Mouse (Mus musculus): ENCODE measurements around the gene Heg1. TPM values are rescaled to one million over a fixed set of nuclear protein-coding genes. Genes with fewer than 3 reads are reported as not detected.

Gene Heg1
- polyA plus RNA-seq, 1 experiment = 23.4 TPM

DNA sequence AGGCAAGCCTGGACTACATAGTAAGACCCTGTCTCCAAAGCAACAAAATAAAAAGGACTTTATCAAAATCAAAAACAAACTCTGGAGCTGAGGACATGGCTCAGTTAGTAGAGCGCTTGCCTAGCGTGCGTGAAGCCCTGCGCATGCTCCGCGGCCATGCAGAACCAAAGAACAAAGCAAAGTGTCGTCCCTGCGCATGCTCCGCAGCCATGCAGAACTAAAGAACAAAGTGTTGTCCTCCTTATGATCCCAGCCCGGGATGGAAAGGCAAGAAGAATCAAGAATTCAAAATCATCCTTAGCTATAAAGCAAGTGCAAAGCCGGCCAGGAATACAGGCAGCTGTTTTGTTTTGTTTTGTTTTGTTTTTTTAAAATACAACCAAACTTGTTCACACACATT is 76.8 kb downstream of the Heg1 start:
- DNase-seq (ENCODE audit: low read depth) = peak; percentile 63
- no peak for TF ChIP-seq CTCF (IDR thresholded peaks at IDR 0.05; ENCODE audit: borderline replicate concordance, extremely low read depth, insufficient read depth, insufficient read length)
- no peak for TF ChIP-seq POLR2A (IDR thresholded peaks at IDR 0.05; ENCODE audit: borderline replicate concordance, extremely low read depth, insufficient read depth, insufficient read length, poor library complexity, severe bottlenecking)

DNA sequence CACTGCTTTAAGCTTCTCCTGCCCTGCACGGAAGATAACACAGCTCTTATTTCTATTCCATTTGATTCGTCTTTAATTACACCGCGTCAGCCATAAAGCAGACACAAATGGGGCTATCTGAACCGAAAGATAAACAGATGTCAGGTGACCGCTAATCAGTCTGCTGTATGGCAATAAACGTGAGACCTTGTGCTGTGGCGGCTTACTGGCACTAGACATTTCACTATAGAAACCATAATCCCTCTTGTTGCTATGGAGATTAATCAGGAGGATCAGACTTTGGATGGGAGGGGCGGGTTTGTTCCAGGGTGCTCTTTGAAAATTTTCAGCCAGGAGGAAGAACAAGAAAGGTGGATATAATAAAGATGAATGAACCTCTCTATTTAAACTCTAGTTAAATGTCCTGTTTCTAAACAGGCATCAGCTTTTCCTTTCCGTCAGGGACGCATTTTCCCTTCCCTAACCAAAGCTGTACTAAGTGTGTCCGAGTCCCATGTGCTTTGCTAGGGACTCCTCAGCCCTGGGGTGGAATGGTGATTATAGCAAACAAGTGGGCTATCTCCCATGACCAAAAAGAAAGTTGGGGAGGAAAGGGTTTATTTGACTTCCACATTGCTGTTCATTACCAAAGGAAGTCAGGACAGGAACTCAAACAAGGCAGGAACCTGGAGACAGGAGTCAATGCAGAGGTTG is 80.5 kb downstream of the Heg1 start:
- TF ChIP-seq POLR2A (IDR thresholded peaks at IDR 0.05; ENCODE audit: borderline replicate concordance, extremely low read depth, insufficient read depth, insufficient read length, poor library complexity, severe bottlenecking) (no peak), CTCF (IDR thresholded peaks at IDR 0.05; ENCODE audit: borderline replicate concordance, extremely low read depth, insufficient read depth, insufficient read length) (no peak)
- peak; percentile 89 for DNase-seq (ENCODE audit: low read depth)

DNA sequence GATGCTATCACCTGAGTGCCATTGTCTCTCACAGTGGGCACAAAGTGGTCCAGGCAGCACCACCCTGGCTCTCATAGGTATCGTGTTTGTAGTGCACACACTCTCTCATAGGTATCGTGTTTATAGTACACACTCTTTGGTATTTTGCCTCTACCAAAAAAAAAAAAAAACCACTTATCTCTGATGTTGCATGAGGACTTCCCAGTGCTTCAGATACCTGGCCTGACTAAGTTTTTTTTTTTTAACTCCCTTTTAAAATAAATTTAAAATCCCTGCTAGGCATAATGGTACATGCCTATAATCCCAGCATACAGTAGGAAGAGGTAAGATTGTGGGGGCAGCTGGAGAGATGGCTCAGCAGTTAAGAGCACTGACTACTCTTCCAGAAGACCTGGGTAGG is 81.3 kb downstream of the Heg1 start:
- no peak for TF ChIP-seq POLR2A (IDR thresholded peaks at IDR 0.05; ENCODE audit: borderline replicate concordance, extremely low read depth, insufficient read depth, insufficient read length, poor library complexity, severe bottlenecking)
- no peak for DNase-seq (ENCODE audit: low read depth)

DNA sequence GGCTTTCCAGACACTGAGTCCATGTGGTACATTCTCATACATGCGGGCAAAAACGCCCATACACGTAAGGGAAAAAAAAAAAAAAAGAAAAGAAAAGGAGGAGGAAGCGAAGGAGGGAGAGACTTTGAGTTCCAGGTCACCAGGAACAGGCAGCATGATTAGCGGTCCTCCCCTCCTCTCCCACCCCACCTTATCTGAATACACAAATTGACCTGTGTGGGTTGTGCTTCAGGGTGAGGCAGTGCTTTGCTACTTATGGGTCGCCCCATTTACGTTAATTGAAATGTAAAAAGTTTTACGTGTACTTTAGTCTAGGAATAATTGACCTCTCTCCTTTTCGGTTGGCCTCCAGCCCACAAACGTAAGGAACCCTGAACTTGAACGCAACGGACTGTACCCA is 82.1 kb downstream of the Heg1 start:
- TF ChIP-seq CTCF (IDR thresholded peaks at IDR 0.05; ENCODE audit: borderline replicate concordance, extremely low read depth, insufficient read depth, insufficient read length) = no peak
- TF ChIP-seq POLR2A (IDR thresholded peaks at IDR 0.05; ENCODE audit: borderline replicate concordance, extremely low read depth, insufficient read depth, insufficient read length, poor library complexity, severe bottlenecking) = no peak
- DNase-seq (ENCODE audit: low read depth) = no peak

DNA sequence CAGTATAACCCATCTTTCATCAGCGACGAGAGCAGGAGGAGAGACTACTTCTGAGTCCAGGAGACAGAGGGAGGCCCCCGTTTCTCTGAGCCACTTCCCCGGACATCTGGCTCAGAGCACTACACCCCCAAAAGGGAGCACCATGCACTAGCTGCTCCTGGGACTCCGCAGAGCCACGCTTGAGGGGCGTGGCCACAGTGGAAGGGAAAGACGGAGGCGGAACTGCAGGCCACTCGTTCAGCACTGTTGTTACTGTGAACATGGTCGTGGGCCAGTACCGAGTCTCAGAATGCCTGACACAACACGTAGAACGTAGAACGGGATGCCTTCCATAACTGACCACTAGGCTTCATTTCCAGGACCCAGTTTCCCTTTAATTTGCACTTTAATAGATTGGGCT is 82.6 kb downstream of the Heg1 start:
- DNase-seq (ENCODE audit: low read depth) = no peak
- TF ChIP-seq CTCF (IDR thresholded peaks at IDR 0.05; ENCODE audit: borderline replicate concordance, extremely low read depth, insufficient read depth, insufficient read length) = no peak
- no peak for TF ChIP-seq POLR2A (IDR thresholded peaks at IDR 0.05; ENCODE audit: borderline replicate concordance, extremely low read depth, insufficient read depth, insufficient read length, poor library complexity, severe bottlenecking)

GRCm38 (mm10) chr16:33768491-33769278 is 84.5 kb downstream of the Heg1 start:
- no peak for DNase-seq (ENCODE audit: low read depth)
- no peak for TF ChIP-seq CTCF (IDR thresholded peaks at IDR 0.05; ENCODE audit: borderline replicate concordance, extremely low read depth, insufficient read depth, insufficient read length)
- no peak for TF ChIP-seq POLR2A (IDR thresholded peaks at IDR 0.05; ENCODE audit: borderline replicate concordance, extremely low read depth, insufficient read depth, insufficient read length, poor library complexity, severe bottlenecking)

DNA sequence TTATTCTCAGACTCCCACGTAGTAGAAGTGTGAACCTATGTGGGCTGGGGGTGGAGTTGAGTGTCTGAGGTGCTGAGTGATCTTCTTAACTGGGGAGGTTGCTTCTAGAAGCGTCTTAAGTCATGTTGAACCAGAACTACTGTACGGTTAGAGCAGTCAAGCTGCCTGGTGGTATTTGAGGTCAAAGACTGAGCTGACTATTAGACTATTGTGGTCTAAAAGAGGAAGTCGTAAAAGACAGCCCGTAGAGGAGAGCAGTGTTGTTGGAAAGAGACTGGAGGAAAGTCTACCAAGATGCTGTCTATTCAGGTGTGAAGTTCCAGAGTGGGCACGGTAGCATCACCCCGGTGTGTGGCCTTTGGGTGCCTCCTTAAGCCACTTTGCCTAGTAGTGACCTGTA is 85.7 kb downstream of the Heg1 start:
- DNase-seq (ENCODE audit: low read depth) = no peak
- TF ChIP-seq POLR2A (IDR thresholded peaks at IDR 0.05; ENCODE audit: borderline replicate concordance, extremely low read depth, insufficient read depth, insufficient read length, poor library complexity, severe bottlenecking) (no peak), CTCF (IDR thresholded peaks at IDR 0.05; ENCODE audit: borderline replicate concordance, extremely low read depth, insufficient read depth, insufficient read length) (no peak)

DNA sequence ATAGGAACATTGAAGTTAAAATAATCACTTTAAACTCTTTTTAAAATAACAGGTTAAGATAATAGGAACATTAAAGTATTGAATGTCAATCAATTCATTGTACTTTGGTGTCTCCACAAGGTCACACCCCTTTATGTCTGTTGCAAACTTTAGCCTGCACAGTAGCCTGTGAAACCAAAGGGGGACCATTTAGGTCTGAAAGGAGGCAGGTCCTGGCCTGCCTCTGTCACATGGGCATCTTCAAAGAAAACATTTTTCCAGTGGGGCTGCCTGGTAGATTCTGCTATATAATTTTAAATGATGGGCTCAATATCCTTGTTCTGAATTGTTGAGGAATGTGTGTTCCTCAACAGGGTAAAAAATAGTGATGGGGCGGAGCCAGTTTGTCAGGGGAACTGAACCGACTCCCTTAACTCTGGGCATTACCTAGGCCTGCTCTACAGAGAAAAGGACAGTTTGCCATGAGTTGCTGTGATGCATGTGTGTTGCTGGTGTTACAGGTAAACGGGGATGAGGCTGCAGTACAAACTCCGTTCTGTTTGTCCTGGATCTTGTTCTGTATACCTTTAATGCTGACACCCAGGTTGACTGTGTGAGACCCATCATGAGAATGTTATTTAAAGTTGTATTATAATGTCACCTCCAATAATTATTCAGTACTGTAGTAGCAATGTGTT is 86.7 kb downstream of the Heg1 start:
- TF ChIP-seq CTCF (IDR thresholded peaks at IDR 0.05; ENCODE audit: borderline replicate concordance, extremely low read depth, insufficient read depth, insufficient read length) (no peak), POLR2A (IDR thresholded peaks at IDR 0.05; ENCODE audit: borderline replicate concordance, extremely low read depth, insufficient read depth, insufficient read length, poor library complexity, severe bottlenecking) (no peak)
- DNase-seq (ENCODE audit: low read depth) = no peak

GRCm38 (mm10) chr16:33772809-33773208 is 88.6 kb downstream of the Heg1 start:
- TF ChIP-seq CTCF (IDR thresholded peaks at IDR 0.05; ENCODE audit: borderline replicate concordance, extremely low read depth, insufficient read depth, insufficient read length) = no peak
- TF ChIP-seq POLR2A (IDR thresholded peaks at IDR 0.05; ENCODE audit: borderline replicate concordance, extremely low read depth, insufficient read depth, insufficient read length, poor library complexity, severe bottlenecking) = no peak
- no peak for DNase-seq (ENCODE audit: low read depth)

DNA sequence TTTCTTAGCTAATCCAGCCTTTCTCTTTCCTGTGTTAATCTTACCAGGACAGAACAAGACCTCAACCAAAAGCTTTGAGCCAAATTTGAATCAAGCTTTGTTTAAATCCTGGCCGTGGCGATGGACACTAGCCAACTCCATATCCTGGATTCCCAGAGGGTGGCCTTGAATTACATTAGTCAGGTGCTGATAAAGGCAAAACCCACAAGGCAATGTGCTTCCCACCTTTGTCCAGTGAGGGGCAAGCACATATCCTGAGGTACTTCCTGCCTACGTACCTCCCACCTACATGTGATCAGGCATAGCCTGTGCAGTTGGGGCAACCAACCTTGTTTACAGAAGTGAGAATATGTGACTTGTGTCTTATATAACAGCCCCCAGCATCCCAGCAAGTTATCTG is 90.8 kb downstream of the Heg1 start:
- TF ChIP-seq POLR2A (IDR thresholded peaks at IDR 0.05; ENCODE audit: borderline replicate concordance, extremely low read depth, insufficient read depth, insufficient read length, poor library complexity, severe bottlenecking) (no peak), CTCF (IDR thresholded peaks at IDR 0.05; ENCODE audit: borderline replicate concordance, extremely low read depth, insufficient read depth, insufficient read length) (no peak)
- peak; percentile 29 for DNase-seq (ENCODE audit: low read depth)

- TF ChIP-seq CTCF (IDR thresholded peaks at IDR 0.05; ENCODE audit: borderline replicate concordance, extremely low read depth, insufficient read depth, insufficient read length) = no peak
- DNase-seq (ENCODE audit: low read depth) = no peak
Observed at GRCm38 (mm10) chr16:33775733-33776335, 91.7 kb downstream of the Heg1 start.
